Mouse (Mus musculus) ES-CJ7 (cell line): ENCODE measurements around the gene Kif16b.

Experiments used
- DNase-seq: peaks from one replicate; pipeline ENCODE4 v3.0.0; 2011; ENCODE audit warnings: low read depth, low spot score

The Kif16b gene

DNA sequence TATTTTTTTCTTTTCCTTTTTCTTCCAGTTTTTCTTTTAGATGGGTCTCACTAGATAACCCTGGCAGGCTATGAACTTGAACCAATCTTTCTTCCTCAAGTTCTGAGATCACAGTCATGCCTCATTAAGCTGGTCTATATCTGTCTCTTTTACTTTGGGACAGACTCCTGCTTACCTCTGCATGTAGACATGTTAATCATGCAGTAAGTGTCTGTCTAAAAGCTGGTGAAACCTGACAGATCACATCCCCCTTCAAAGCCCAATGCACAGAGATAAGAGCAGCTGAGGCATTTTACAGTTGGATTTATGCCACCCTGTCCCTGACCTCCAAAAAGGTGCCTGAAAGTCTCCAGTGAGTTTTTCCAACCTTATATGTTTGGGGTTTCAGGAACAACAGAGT is 310.4 kb downstream of the Kif16b start:
- DNase-seq, result no peak

DNA sequence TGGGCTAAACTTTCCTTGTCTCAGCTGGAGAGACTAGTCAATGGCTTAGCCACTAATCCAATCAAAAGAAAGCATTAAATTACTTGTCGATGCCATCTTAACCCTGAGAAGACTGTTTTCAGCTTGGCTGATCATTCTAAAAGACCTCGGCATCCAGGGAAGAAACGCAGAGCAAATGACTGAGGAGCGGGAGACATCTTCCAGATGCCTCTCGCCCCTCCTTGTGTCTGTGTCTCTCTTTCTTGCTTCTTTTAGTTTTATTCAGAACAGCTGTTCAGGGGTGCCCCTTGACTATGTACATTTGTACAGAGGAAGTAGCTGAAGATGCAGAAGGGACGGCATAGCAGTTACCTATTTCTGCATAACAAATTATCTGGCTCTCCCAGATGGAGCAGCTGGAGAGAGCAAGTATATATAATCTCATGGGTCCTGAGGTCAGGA is 311.0 kb downstream of the Kif16b start:
- DNase-seq, result no peak

DNA sequence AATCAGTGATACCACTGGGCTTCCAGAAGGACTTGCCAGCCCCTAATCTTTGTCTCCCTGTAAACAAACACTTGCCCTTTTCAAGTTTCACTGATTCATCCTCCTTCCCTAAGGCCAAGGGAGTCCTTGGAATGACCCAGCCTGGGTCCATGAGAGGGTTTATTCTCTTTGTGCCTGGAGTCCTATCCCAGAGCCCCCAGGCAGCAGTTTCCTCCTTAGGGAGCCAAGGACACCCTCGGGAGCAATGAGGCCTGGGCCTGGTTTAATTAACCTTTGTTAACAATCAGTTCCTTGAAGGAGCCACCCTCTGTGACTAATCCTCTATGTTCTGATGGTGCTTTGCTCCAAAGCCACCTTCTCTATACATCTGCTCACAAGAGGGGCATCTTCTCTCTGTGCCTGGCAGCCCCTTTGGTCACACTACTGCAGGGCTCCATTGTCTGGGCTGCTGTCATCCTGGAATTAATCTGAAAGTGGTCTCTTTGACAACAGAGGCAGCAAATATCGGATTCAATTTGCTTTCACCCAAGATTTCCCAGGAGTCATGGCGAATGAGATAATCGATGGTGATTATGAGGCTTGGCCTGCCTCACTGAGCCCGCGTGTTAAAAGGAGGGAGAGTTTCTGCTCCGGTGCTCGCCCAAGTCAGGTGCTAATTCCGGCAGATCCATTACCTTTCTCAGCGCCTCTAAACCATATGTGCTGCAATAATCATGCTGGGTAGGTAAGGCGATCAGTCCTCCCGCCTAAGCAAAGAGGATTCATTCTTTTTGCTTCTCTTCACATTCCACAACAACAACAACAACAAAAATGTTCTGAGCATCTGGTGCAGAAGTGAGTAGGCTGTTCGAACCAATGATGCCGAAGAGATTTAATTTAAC is 311.7 kb downstream of the Kif16b start:
- DNase-seq, result no peak

DNA sequence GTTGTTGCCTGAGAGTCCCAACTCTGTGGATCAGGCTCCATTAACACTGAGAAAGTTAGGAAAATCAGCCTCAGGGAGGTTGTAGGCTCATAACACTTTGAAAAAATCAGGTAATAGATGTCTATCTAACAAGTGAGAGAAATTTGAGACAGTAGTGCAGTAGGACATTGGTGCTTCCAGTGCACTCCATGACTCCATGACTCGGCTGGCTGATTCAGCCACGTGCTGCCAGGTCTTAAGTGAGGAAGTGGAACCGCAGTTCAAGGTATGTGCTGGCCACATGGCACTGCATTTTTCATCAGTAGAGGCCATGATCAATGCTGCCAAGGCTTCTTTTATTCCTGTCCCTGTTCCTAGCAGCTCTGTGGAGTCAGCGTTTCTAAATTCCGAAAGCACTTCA is 315.5 kb downstream of the Kif16b start:
- no peak for DNase-seq

DNA sequence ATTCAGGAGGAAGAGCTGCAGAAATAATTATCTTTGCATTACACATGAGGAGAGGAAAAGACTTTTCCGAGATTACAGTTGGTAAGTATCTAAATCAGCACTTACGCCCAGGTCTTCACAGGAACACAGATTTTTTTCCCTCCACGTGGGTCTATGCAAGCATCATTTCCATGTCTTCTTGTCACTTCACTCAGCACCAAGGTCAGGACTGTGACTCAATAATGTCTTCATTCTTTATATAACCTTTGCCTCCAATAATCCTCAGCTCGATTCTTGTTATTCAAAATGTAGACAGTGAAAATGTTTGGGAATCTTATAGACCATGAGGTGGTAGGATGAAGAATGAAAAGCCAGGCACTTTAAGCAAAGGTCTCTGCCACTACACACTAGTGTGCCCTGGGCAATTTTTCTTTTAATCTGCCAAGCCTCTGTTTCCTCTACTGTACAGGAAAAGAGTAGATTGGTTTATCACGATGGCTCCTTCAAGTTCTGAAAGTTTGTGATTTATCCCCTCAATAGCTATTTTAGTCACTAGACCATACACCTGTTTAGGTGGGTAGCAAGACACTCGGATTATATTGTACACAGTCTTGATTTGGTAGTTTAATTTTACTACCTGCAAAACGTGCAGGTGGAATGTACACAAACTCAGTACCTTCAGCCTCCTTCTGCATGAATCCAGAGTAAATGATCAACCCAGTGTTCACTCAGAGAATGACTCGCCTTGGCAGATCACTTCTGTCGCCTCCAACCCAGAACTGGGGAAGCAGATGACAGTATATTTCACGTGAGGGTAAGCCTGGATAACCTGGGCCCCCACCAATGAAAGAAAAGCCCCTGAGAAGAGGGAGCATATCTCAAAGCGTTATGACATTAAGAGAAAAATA is 316.2 kb downstream of the Kif16b start:
- no peak for DNase-seq

DNA sequence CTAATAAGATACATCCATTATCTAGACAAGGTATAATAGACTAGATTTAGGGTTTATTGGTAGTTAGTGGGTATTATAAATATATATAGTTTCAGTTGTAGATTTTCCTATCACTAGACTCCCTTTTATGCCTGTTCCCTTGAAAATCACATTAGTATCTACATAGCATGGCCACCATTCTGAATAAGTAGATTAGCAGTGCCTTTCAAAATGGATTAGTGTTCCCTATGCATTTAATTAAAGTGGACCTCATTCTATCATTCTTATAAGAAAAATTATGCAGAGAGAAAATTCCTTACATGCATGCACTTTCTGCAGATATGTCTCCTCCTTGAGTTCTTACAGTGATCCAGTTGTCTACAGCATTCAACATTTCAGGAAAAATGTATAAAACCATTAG is 320.9 kb downstream of the Kif16b start:
- no peak for DNase-seq

DNA sequence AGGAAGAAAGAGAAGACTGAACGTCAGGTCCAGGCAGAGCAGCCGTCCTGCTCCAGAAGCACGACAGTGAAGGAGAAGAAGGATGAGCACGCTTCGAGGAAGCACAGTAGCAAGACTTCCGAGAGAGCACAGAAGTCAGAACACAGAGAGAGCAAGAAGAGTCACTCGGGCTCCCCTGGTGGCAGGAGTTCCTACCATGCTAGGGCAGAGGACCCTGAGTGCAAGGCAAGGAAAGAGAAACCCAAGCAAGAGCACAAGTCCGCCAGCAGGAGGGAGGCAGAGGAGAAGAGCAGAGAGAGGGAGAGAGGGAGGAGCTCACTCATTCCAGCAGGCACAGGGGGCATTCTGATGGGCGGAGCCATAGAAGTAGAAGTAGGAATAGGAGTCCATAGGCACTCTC is 323.9 kb downstream of the Kif16b start:
- DNase-seq, result peak; percentile 72

DNA sequence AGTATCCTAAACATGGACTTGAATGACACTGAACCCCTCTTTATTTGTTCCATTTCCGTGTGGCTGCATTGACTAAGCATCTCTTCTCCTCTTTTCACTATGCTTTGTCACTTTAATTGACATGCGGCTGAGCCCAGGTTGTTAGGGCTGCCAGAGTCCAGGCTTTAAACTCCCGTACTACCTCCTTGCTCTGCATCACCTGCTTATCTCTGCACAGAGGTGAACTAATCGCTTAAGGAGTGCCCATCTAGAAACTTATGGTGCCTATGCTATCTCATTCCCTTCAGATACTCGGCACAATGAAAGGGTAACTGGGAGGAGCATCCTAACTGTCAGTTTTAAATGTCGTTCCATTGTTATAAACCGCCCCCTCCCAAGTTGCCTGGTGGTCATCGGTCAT is 331.6 kb downstream of the Kif16b start:
- no peak for DNase-seq
